10 mouse cellular contexts compared by ENCODE assay signal in genomic region chr8:11393607-11394006, GRCm38 (mm10).
A peak's percentile ranks its signal among the peaks of the same experiment; 100 is the strongest.
DNase-seq lines count a peak whose midpoint lies in the region; ATAC-seq lines count a peak whose summit lies in the region.
"Had no signal": no experiment of that assay in that cellular context is flagged by ENCODE, and none has a peak within 500 bp of the region (broad histone marks: within the 10 kb centered on the region; RNA-seq: fewer than 3 reads in every experiment).

No protein-coding gene starts in this region.

- H3K4me1 ChIP-seq in intestine, embryonic 15.5 days (replicated peaks) = peaks cover 11% of the 10 kb centered on the region

- peak; percentile 67 for ATAC-seq in common myeloid progenitor, adult 5-6 weeks (replicated peaks; ENCODE audit: low read depth, poor library complexity, severe bottlenecking)
- ATAC-seq in intestine, embryonic 15.5 days = no peak; the same call in 1 of the 2 replicates
- no peak for ATAC-seq in erythroblast, adult 5-6 weeks (replicated peaks; ENCODE audit: low FRiP score, poor library complexity, severe bottlenecking)

- H3K9me3 ChIP-seq in intestine, embryonic 15.5 days = no peaks in the 10 kb centered on the region

- H3K27me3 ChIP-seq in intestine, embryonic 15.5 days (replicated peaks) = no peaks in the 10 kb centered on the region

- H3K36me3 ChIP-seq in intestine, embryonic 15.5 days = no peaks in the 10 kb centered on the region

- no peak overlapping the region for H3K9ac ChIP-seq in intestine, embryonic 15.5 days

- DNase-seq in kidney, postnatal 10 days = peak; percentile 10
- no peak for DNase-seq in kidney, adult 9 months
- DNase-seq in MEL-GATA-1-ER (ENCODE audit: extremely low read depth, low read depth) = peak; percentile 6
- DNase-seq in right cerebral cortex, postnatal 25 days = no peak
- no peak for DNase-seq in frontal cortex, postnatal 36 days (ENCODE audit: low spot score in 2 of 2)
- DNase-seq: cerebellum, adult 18-20 months had no signal

- H3K4me3 ChIP-seq in intestine, embryonic 15.5 days (replicated peaks) = no peak overlapping the region

- no peak overlapping the region for H3K4me2 ChIP-seq in intestine, embryonic 15.5 days (replicated peaks)
- H3K4me2 ChIP-seq: midbrain, embryonic 11.5 days had no signal

- H3K27ac ChIP-seq in intestine, embryonic 15.5 days = peak overlapping the region; percentile 84

- WGBS in intestine, embryonic 15.5 days = 33% methylated on average over 8 of the region's 8 CpGs

Comparison
In these comparisons a context has a peak if more than half of its experiments do, and no peak if none do; other contexts are left out.
1. DNase-seq: peak in kidney, postnatal 10 days (single experiment) and MEL-GATA-1-ER (single experiment); none in kidney, adult 9 months (single experiment), right cerebral cortex, postnatal 25 days (single experiment) and frontal cortex, postnatal 36 days (0 of 2).